Mouse (Mus musculus) lung, postnatal 4 days (tissue): ENCODE data around the gene Mrps11.
A peak's percentile ranks its signal among the peaks of the same experiment; 100 is the strongest.

Experiments
- DNase-seq, 2 experiments: peaks; one replicate each; pipeline ENCODE4 v3.0.0; 2021

Mrps11 gene

GRCm38 (mm10) chr7:78793895-78794570 is 11.1 kb downstream of the Mrps11 start:
- DNase-seq: no peak

- DNase-seq: no peak
These were observed 11.7 kb downstream of the Mrps11 start for GRCm38 (mm10) chr7:78794571-78795092.

- no peak for DNase-seq
These were observed 13.7 kb downstream of the Mrps11 start for GRCm38 (mm10) chr7:78796624-78797023.

GRCm38 (mm10) chr7:78797843-78798455 is 15.0 kb downstream of the Mrps11 start:
- DNase-seq: no peak

- DNase-seq: no peak
These were observed 17.0 kb downstream of the Mrps11 start for GRCm38 (mm10) chr7:78799730-78800496.

GRCm38 (mm10) chr7:78803841-78804240 is 20.9 kb downstream of the Mrps11 start:
- peak in 1 of 2 experiments; percentile 36 for DNase-seq

- no peak for DNase-seq
These were observed 24.3 kb downstream of the Mrps11 start for GRCm38 (mm10) chr7:78807192-78807591.

- DNase-seq: no peak
These were observed 30.9 kb downstream of the Mrps11 start for GRCm38 (mm10) chr7:78813791-78814190.

GRCm38 (mm10) chr7:78814766-78815165 is 31.8 kb downstream of the Mrps11 start:
- no peak for DNase-seq

GRCm38 (mm10) chr7:78818336-78818735 is 35.4 kb downstream of the Mrps11 start:
- no peak for DNase-seq

- peak; percentile 19 to 67 for DNase-seq
These were observed 43.9 kb downstream of the Mrps11 start for GRCm38 (mm10) chr7:78826682-78827385.

GRCm38 (mm10) chr7:78827749-78828362 is 44.9 kb downstream of the Mrps11 start:
- DNase-seq: peak in 1 of 2 experiments; percentile 43

GRCm38 (mm10) chr7:78835656-78836055 is 52.7 kb downstream of the Mrps11 start:
- DNase-seq: no peak

- no peak for DNase-seq
These were observed 54.3 kb downstream of the Mrps11 start for GRCm38 (mm10) chr7:78837250-78837649.

GRCm38 (mm10) chr7:78841601-78842000 is 58.7 kb downstream of the Mrps11 start:
- DNase-seq: no peak
